Mouse (Mus musculus): ENCODE data around the gene Rps18. TPM values are rescaled to one million over a fixed set of nuclear protein-coding genes. Genes with fewer than 3 reads are reported as not detected.

Rps18 gene
- polyA plus RNA-seq, 1 experiment from 2014 or later: 1,510 TPM

DNA sequence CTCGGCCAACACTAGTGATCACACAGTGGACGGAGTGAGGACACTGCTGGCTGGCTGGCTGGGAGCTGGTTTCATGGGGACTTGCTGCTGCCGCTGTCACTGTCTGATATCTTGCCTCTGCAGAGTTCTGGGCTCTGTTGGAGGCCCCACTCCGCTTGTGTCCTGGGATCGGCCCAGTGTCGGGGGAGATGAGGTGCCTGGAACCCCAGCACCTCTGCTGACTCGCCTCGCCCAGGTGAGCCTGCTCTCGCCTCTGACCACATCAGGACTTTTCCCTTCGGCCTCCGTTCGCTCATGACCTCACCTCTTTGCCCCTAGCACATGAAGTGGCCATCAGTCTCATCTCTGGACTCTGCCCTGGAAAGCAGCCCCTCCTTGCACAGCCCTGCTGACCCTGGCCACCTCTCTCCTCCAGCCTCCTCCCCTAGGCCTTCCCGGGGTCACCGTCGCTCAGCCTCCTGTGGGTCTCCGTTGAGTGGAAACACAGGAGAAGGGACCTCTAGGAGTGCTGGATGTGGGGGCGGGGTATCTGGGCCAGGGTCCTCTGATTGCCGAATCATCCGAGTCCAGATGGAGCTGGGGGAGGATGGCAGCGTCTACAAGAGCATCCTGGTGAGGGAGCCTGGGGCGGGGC, 20.3 kb downstream of the Rps18 start:
- no peak for TF ChIP-seq CTCF (IDR thresholded peaks at IDR 0.05; ENCODE audit: low read depth)
- TF ChIP-seq EP300 (IDR thresholded peaks at IDR 0.05; ENCODE audit: low read depth): no peak
- 79% methylated on average over 21 of the region's 21 CpGs for WGBS (ENCODE audit: insufficient replicate concordance)
- Histone ChIP-seq H3K36me3 (replicated peaks; ENCODE audit: insufficient read depth, low read length) (peaks cover 24% of the 10 kb centered on the region), H3K9me3 (ENCODE audit: low read length) (no peaks in the 10 kb centered on the region), H3K4me2 (ENCODE audit: low read depth, low read length) (no peak overlapping the region), H3K27me3 (ENCODE audit: insufficient read depth, low read length) (no peaks in the 10 kb centered on the region), H3K4me3 (ENCODE audit: low read depth, low read length) (no peak overlapping the region), H3K4me1 (ENCODE audit: insufficient read depth) (peaks cover 19% of the 10 kb centered on the region), H3K27ac (ENCODE audit: low read depth) (no peak overlapping the region), H3K9ac (replicated peaks) (no peak overlapping the region)
- DNase-seq (no peak), ATAC-seq (no peak)

- no peak for TF ChIP-seq EP300 (IDR thresholded peaks at IDR 0.05; ENCODE audit: low read depth)
- DNase-seq: no peak
- WGBS (ENCODE audit: insufficient replicate concordance): 83% methylated on average over 15 of the region's 15 CpGs
- H3K4me1 ChIP-seq (ENCODE audit: insufficient read depth): peaks cover 11% of the 10 kb centered on the region
- no peaks in the 10 kb centered on the region for H3K27me3 ChIP-seq (ENCODE audit: insufficient read depth, low read length)
- no peak for ATAC-seq
- peaks cover 25% of the 10 kb centered on the region for H3K36me3 ChIP-seq (replicated peaks; ENCODE audit: insufficient read depth, low read length)
- no peak overlapping the region for H3K27ac ChIP-seq (ENCODE audit: low read depth)
- no peak overlapping the region for H3K4me3 ChIP-seq (ENCODE audit: low read depth, low read length)
- no peak overlapping the region for H3K9ac ChIP-seq (replicated peaks)
- no peaks in the 10 kb centered on the region for H3K9me3 ChIP-seq (ENCODE audit: low read length)
- no peak overlapping the region for H3K4me2 ChIP-seq (ENCODE audit: low read depth, low read length)
Measured at GRCm38 (mm10) chr17:33932970-33933369, 22.8 kb downstream of the Rps18 start.

GRCm38 (mm10) chr17:33932448-33932847, 23.4 kb downstream of the Rps18 start:
- peaks cover 11% of the 10 kb centered on the region for H3K4me1 ChIP-seq (ENCODE audit: insufficient read depth)
- 80% methylated on average over 14 of the region's 14 CpGs for WGBS (ENCODE audit: insufficient replicate concordance)

GRCm38 (mm10) chr17:33931947-33932346, 23.9 kb downstream of the Rps18 start:
- no peaks in the 10 kb centered on the region for H3K27me3 ChIP-seq (ENCODE audit: insufficient read depth, low read length)
- DNase-seq (no peak), ATAC-seq (no peak)
- H3K4me3 ChIP-seq (ENCODE audit: low read depth, low read length): no peak overlapping the region
- no peak overlapping the region for H3K4me2 ChIP-seq (ENCODE audit: low read depth, low read length)
- no peaks in the 10 kb centered on the region for H3K9me3 ChIP-seq (ENCODE audit: low read length)
- TF ChIP-seq CTCF (IDR thresholded peaks at IDR 0.05; ENCODE audit: low read depth) (no peak), EP300 (IDR thresholded peaks at IDR 0.05; ENCODE audit: low read depth) (no peak)
- H3K9ac ChIP-seq (replicated peaks): no peak overlapping the region
- H3K36me3 ChIP-seq (replicated peaks; ENCODE audit: insufficient read depth, low read length): peaks cover 35% of the 10 kb centered on the region
- WGBS (ENCODE audit: insufficient replicate concordance): 93% methylated on average over 11 of the region's 11 CpGs
- no peak overlapping the region for H3K27ac ChIP-seq (ENCODE audit: low read depth)
- peaks cover 11% of the 10 kb centered on the region for H3K4me1 ChIP-seq (ENCODE audit: insufficient read depth)

More at GRCm38 (mm10) chr17:33932448-33932847, 23.4 kb downstream of the Rps18 start:
- H3K4me2 ChIP-seq (ENCODE audit: low read depth, low read length): no peak overlapping the region
- H3K27me3 ChIP-seq (ENCODE audit: insufficient read depth, low read length): no peaks in the 10 kb centered on the region
- no peak for DNase-seq
- no peak overlapping the region for H3K9ac ChIP-seq (replicated peaks)
- H3K9me3 ChIP-seq (ENCODE audit: low read length): no peaks in the 10 kb centered on the region
- TF ChIP-seq EP300 (IDR thresholded peaks at IDR 0.05; ENCODE audit: low read depth): no peak
- no peak for TF ChIP-seq CTCF (IDR thresholded peaks at IDR 0.05; ENCODE audit: low read depth)
- no peak overlapping the region for H3K4me3 ChIP-seq (ENCODE audit: low read depth, low read length)
- ATAC-seq: no peak
- H3K36me3 ChIP-seq (replicated peaks; ENCODE audit: insufficient read depth, low read length): peaks cover 31% of the 10 kb centered on the region
- no peak overlapping the region for H3K27ac ChIP-seq (ENCODE audit: low read depth)

DNA sequence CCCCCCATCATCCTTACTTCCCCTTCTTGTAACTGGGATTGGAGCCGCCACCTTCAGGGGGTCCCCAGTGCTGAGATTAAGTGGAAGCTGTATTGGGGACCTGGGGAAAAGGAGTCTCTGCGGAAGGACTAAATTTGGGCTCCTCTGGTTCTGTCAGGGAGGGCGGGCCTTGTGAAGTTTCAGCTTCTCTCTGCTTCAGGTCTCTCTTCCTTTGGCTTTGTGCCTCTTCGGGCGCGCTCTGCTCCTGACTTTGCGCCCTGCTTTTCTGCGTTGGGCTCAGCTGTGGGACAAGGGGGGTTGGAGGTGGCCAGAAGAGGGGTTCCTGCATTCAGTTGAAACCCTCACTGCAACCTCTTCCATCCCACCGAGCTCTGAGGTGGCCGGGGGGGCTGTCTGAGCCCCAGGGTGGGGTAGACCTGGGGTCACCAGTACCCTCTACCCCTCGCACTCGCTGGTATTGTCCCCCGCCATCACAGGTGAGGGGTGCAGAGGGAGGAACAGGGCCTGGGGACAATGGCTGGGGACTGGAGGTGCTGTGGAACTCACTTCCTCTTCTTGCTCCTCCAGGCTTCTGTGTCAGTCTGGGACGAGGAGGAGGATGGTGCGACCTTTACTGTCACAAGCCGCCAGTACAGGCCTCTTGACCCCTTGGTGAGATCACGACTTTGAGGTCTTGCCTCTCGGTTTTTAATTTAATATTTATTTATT, 24.5 kb downstream of the Rps18 start:
- Histone ChIP-seq H3K9ac (replicated peaks) (peak overlapping the region; percentile 80), H3K9me3 (ENCODE audit: low read length) (no peaks in the 10 kb centered on the region), H3K27me3 (ENCODE audit: insufficient read depth, low read length) (no peaks in the 10 kb centered on the region), H3K27ac (ENCODE audit: low read depth) (no peak overlapping the region; the same call in 1 of the 2 replicates), H3K4me2 (ENCODE audit: low read depth, low read length) (peak overlapping the region; percentile 100), H3K4me1 (ENCODE audit: insufficient read depth) (peaks cover 11% of the 10 kb centered on the region), H3K36me3 (replicated peaks; ENCODE audit: insufficient read depth, low read length) (peaks cover 36% of the 10 kb centered on the region), H3K4me3 (ENCODE audit: low read depth, low read length) (peak overlapping the region; percentile 89)
- TF ChIP-seq EP300 (IDR thresholded peaks at IDR 0.05; ENCODE audit: low read depth): no peak
- no peak for TF ChIP-seq CTCF (IDR thresholded peaks at IDR 0.05; ENCODE audit: low read depth)
- WGBS (ENCODE audit: insufficient replicate concordance): 55% methylated on average over 18 of the region's 18 CpGs
- no peak for ATAC-seq
- DNase-seq: no peak

DNA sequence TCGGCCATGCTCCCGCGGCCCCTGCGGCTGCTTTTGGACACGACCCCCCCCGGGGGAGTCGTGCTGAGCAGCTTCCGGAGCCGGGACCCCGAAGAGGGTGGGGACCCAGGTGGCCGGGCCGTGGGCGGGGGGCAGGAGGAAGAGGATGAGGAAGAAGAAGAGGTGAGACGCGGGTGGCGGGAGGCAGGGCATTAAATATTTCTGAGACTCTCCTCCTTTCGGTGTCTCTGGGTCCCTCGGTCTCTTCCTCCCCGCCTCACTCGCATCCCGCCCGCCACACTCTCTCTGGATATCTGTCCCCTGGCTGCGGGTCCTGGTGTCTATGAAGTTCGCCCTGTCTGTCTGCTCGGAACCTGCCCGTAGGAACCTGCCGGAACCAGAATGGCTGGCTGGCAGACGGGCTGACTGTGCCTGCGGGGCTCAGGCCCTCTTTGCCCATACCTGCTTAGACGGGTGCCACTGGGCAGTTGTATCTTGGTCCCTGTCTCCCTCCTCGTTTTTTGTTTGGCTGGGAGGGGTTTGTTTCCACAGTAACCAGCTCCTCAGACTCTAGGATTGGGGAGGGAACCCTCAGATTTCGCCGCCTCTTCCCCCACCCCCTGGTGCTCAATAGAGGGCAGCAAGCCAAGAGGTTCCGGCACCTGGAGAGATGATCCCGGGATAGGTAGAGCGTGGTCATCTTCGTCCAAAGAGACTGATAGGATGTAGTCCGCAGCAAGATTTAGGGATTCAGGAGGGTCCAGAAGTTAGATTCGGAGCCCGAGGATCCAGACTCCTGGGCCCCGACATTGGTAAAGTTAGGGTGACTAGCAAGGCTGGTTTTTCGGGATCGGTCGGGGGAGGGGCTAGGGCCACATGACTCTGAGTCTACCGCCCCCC, 25.3 kb downstream of the Rps18 start:
- Histone ChIP-seq H3K9me3 (ENCODE audit: low read length) (no peaks in the 10 kb centered on the region), H3K4me2 (ENCODE audit: low read depth, low read length) (peak overlapping the region; percentile 100), H3K27me3 (ENCODE audit: insufficient read depth, low read length) (no peaks in the 10 kb centered on the region), H3K9ac (replicated peaks) (peak overlapping the region; percentile 80), H3K4me1 (ENCODE audit: insufficient read depth) (peaks cover 11% of the 10 kb centered on the region), H3K36me3 (replicated peaks; ENCODE audit: insufficient read depth, low read length) (peaks cover 37% of the 10 kb centered on the region), H3K4me3 (ENCODE audit: low read depth, low read length) (peak overlapping the region; percentile 89), H3K27ac (ENCODE audit: low read depth) (peak overlapping the region; percentile 95)
- peak; percentile 79 for DNase-seq
- peak; percentile 14 for ATAC-seq
- WGBS (ENCODE audit: insufficient replicate concordance): under 1% methylated on average over 39 of the region's 45 CpGs
- no peak for TF ChIP-seq CTCF (IDR thresholded peaks at IDR 0.05; ENCODE audit: low read depth)
- no peak for TF ChIP-seq EP300 (IDR thresholded peaks at IDR 0.05; ENCODE audit: low read depth)
